Mouse (Mus musculus) gastrocnemius, postnatal 14 days (tissue): ENCODE measurements around the gene 1700001J03Rik. TPM values are rescaled to one million over a fixed set of nuclear protein-coding genes. Genes with fewer than 3 reads are reported as not detected.
"Not testable (repeated sequence)": the region's sequence is repeated elsewhere in the genome, so short reads cannot be mapped to it uniquely, and the experiment has no call there.

Experiments used
- DNase-seq: peaks from one replicate; pipeline ENCODE4 v3.0.0; 2021; ENCODE audit warnings: mixed read lengths
- intact Hi-C: fragments of 180-260 bp; cut with DNase I; formaldehyde crosslinking; loops from one replicate; pipeline ENCODE4 v1.15.1; 2025; ENCODE audit warnings: low total_unique reads
- long read RNA-seq, 2 experiments: library from polyadenylated mRNA; stranded (forward); transcript quantifications; one replicate each; pipeline ENCODE4 v2.0.0; 2021
- total RNA-seq, 2 experiments: library from RNA; stranded (reverse); gene quantifications; 2 replicates each; pipeline ENCODE4 v1.2.3; 2021

Gene 1700001J03Rik
- under 1 TPM in 1 of 2 experiments, not detected in 1; 0.27 TPM for total RNA-seq
- long read RNA-seq, experiment 1, result 0 reads
- long read RNA-seq, experiment 2, result 0 reads

DNA sequence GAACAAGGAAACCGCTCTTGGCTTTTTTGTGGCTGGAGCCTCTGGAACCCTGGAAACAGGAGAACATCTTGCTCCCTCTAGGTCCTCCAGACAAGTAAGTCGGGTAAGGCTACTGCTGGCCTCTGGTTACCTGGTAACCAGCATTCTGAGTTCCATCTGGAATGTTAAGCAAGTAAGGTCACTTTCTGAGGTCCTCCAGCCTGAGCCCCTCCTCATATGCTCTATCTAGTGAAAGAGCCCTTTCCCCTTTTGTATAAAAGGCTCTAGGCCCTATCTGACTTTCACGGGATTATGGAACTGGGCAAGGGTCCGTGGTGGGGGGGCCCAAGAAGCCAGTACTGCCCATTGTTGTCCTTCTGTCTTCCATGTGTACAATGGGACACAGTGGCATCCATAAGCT is at the start of gene 1700001J03Rik:
Gene 1700001J03Rik, minus strand, starts transcription at position 101 of the 400 bp plus-strand sequence.
- intact Hi-C loops, result loop anchor here (5.0 kb wide), 1 partner anchor 112 kb away; no protein-coding TSS in a partner anchor

DNA sequence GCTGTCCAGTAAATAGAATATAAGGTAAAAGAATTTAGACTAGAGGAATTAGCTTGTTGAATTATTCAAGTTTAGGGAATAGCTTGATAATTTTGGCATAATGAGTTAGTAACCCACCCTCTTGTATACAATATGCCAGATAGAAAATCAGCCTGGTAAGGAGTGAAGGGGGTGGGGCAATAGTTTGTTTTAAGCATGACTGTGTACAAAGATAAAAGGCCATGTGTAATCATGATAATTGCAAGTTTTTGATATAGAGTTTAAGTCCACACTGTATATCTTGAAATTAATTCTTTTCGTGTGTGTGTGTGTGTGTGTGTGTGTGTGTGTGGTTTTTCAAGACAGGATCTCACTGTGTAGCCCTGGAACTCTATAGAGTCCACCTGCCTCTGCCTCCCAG is 49.2 kb upstream of the 1700001J03Rik start:
- DNase-seq, result no peak
- intact Hi-C loops, result loop anchor here (10.0 kb wide), 1 partner anchor 50 kb away; no protein-coding TSS in a partner anchor

More for the DNA sequence above, at the start of gene 1700001J03Rik:
- DNase-seq, result not testable (repeated sequence)

DNA sequence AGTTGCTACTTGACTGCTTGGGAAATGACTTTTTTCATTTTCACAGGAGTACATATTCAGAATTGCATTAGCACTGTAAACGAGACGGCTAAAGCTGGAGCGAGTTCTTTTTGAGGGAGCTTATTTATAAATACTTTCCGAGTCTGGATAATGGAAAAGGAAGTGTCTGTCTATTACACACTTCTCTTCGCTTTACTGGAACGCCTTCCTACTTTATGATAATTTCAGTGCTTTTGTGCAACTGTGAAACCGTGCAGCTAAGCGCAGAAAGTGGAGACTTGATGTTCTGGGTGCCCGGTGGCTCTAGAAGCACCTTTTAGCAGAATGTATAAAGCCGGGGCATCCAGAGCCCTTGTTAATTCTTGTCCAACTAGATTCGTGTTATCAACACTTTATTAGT is 47.7 kb upstream of the 1700001J03Rik start:
- intact Hi-C loops, result loop anchor here (10.0 kb wide), 1 partner anchor 52 kb away; no protein-coding TSS in a partner anchor
- no peak for DNase-seq

DNA sequence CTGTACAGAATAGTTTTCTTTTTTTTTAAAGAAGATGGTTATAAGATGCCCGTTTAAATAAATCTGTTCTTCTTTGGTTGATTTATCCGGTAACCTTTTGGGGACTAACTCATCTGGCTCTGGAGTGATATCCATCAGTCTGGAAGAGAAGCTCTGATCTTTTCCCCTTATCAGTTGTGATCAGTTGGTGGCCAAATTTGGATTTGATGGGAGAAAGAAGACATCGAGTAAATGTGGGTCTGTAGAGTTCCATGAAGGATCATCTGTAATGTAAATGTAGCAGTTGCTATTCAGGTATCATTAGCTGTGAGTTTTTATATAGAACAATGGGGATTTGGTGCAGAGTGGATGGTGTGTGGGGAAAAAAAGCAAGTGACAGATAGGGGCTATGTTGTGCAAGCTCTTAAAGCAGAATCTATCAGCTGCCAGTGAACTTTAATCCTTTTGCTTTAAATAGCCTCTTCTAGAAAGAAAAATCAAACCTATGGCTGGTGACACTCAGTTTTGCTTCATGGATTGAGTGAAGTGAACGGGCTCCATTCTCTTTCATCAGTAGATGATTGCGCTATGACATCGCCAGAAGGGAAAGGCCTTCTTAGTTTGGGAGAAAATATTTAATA is 47.1 kb upstream of the 1700001J03Rik start:
- intact Hi-C loops, result loop anchor here (10.0 kb wide), 1 partner anchor 53 kb away; no protein-coding TSS in a partner anchor
- DNase-seq, result no peak

DNA sequence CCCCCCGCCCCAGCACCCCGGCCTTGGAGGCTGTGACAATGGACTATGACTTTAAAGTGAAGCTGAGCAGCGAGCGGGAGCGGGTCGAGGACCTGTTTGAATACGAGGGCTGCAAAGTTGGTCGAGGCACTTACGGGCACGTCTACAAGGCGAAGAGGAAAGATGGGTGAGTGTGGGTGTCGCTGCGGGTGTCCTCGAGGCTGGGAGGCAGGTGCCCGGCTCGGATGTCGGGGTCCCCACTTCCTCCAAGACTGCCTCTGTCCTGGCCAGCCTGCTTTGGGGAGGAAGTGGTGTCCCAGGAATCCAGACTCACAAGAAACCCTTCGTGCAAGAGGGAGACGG is 46.5 kb upstream of the 1700001J03Rik start:
- peak; percentile 20 for DNase-seq
- intact Hi-C loops, result loop anchor here (10.0 kb wide), 1 partner anchor 53 kb away; no protein-coding TSS in a partner anchor

DNA sequence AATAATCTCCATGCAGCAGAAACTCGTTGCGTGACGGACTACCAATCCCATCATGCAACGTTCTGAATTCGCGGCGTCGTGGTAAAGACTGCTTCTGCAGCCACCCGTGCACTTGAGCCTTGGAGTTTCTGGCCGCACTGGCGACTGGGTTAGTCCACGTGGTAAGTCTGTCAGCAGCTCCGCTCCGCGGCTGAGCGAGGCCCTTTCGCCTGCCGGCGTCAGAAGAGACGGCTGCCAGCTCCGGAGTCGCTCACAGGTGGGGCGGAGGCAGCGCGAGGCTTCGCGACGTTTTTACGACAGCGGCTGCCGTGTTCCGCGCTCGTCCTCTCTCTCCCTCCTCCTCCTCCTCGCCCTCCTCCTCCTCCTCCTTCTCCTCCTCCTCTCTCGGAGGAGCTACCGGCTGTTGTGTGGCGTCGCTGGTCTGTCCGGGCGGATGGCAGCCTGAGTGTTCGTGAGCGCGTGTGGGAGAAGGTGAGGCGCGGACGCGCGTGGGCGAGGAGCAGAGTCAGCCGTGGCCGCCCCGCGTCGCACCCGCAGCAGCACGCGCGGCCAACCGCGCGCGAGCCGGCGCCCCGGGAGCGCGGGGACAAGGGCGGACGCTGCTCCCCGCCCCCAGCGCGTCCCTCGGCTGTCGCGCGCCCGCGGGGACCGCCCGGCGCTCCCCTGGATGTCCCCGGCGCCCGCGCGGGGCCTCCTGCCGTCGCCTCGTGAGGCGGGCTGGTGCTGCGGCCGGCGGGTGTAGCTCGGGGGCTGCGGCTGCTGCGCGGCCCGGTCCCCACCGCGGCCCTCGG is 46.0 kb upstream of the 1700001J03Rik start, which contains the start of gene Cdk8:
Gene Cdk8, plus strand, starts transcription at position 367 of the 791 bp plus-strand sequence.
- peak; percentile 93 for DNase-seq
- intact Hi-C loops, result loop anchor here (10.0 kb wide), 1 partner anchor 54 kb away; no protein-coding TSS in a partner anchor

DNA sequence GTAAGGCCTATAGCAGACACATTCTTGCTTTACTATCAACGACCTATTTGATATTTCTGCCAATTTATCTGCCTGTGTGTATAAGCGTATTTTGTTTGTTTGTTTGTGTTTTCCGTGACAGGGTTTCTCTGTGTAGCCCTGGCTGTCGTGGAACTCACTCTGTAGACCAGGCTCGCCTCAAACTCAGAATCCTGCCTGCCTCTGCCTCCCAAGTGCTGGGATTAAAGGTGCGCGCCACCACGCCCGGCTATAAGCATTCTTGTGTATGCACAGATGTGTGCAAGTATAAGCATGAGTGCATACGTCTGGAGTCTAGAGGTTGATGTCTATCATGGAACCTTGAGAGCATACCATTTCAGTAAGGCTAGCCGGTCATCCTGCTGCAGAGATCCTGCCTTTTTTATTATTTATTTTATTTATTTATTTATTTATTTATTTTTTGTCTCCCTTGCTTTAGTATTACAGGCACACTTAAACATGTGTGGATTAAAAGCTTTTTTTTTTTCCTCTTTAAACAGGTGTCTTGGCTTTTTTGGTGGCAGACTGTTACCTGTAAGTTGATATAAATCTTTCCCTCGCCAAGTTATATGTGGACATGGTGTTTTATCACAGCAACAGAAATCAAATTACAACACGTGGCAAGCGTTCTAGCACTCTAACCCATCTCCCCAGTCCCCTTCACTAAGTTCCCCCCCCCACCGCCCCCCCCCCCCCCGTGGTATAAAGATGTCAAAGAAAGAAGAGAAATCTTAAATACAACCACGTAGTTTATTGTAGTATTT is 45.0 kb upstream of the 1700001J03Rik start:
- no peak for DNase-seq
- intact Hi-C loops, result loop anchor here (10.0 kb wide), 1 partner anchor 55 kb away; no protein-coding TSS in a partner anchor

DNA sequence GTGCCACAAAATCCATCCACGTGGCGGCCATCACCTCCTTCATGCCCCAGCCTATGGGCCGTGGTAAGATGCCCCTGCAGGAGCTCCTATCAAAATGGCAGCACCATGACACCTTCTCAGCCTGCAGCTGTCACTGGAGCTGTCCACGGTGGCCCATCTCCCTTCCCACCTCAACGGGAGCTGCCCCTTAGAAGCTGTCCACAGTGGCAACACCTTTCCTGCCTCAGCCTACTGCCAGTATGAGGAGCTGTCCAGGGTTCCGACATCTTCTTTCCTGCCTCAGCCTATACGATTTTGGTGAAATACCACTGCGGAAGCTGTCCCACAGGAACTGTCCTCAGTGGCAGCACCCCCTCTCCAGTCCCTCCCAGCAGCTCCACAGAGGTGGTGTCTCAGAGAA is 42.4 kb upstream of the 1700001J03Rik start:
- intact Hi-C loops, result no loop called here
- DNase-seq, result no peak

DNA sequence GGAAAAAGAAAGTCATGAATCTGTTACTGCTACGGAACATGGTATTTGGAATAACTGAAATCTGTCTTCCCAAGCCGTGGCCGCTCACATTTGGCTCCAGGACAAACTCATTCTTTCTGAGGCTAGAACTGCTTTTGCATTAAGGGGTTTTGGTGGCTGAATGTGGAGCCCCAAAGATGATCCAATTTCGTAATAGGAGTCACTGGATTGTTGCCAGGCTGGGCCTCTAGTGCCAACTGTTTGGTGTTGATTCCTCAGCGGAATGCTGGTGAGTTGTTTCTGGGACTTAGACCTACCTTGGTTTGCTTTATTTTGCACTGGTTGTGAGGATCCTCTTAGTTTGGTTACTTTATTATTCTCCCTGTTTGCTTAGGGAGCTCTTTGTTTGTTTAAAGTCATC is 38.7 kb upstream of the 1700001J03Rik start:
- peak; percentile 30 for DNase-seq
- intact Hi-C loops, result no loop called here

DNA sequence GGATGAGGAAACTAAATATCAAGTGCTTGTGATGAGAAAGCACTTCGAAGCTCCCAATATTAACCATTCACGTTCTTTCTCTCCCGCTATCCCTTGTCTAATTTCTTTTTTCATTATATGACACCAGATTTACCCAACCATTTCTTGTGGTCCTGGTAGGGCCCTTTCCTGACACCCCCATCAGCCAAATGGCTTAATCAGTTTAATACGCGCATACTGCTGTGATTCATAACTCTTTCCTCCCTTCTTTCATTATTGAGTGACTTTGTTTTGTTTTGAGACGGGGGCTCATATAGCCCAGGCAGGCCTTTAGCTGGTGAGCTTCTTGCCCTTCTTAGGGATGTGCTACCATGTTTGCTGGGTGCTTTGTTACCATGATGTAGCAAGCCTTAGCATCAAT is 36.6 kb upstream of the 1700001J03Rik start:
- intact Hi-C loops, result no loop called here
- no peak for DNase-seq

DNA sequence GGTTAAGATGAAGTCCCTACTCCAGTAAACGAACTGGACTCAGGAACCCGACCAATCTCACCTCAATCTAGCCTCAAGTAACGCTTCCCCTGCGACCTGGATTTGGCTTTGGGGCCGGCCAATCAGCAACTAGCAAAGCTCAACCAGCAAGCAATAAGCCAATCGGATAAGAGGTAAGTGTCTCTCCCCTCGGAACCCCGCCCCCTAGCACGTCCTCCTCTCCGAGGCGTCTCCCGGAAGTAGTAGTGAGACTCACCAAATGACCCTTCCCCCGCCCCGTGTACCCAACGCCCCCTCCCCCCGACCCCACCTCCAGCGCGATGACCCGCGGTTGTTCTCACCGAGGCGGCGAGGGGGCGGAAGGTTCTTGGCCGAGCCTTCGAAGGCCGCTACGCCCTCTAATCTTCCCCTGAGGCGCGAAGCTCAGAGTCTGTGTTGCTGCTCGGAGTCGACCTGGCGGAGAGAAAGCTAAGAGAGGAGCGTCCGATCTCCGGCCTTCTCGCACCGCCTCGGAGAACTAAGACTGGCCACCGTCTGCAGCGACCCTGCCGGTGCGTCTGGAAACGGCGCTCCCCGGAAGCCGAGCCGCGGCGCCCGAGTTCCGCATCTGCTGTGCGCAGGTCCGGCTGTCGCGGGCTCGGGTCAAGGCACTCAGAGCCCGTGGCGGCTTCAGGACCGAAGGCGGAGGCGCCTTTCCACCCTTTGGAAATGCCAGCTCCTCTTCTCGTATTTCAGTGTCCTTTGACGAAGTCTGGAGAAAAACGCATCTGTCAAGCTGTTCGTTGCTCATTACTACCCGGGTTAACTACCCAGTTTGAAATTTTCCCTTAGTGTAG is 36.0 kb upstream of the 1700001J03Rik start, which contains the start of gene Rnf6:
Gene Rnf6, minus strand, starts transcription at position 677 of the 836 bp plus-strand sequence.
- intact Hi-C loops, result no loop called here
- DNase-seq, result peak; percentile 96

DNA sequence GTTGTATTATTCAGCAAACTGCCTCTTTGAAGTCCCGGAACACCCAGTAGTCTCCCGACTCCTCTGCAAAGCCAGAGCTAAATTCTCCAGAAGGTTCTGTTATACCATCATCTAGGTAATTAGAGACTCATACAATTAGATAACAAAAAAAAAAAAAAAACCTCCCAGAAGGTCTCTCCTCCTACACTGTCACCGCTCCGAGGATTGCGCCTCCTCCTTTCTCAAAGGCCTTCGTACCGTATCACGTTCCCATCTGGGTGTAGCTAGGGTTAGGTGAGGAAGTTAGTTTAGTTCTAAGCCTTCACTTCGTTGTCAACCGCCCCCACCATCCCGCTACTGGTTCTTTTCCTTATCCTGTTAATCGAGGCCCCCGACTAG is 35.4 kb upstream of the 1700001J03Rik start:
- intact Hi-C loops, result no loop called here
- DNase-seq, result no peak

DNA sequence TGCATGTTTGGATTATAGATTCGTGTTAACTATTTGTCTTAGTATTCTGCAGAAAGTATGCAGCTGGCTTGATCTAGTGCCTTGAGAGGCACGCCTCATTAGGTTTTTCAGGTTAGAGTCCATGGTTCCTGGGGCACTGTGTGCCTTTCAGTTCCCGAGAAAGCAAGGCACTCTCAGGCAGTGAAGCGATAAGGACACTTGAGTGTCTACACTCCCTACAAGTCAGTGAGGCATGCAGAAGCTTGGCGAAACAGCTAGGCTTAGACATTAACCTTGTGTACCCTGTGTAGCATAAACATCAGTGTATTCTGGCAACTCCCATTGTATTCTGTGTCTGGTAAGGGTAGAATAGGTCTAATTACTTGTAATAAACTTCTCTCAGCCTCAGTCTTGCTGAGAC is 20.4 kb upstream of the 1700001J03Rik start:
- intact Hi-C loops, result no loop called here
- no peak for DNase-seq

DNA sequence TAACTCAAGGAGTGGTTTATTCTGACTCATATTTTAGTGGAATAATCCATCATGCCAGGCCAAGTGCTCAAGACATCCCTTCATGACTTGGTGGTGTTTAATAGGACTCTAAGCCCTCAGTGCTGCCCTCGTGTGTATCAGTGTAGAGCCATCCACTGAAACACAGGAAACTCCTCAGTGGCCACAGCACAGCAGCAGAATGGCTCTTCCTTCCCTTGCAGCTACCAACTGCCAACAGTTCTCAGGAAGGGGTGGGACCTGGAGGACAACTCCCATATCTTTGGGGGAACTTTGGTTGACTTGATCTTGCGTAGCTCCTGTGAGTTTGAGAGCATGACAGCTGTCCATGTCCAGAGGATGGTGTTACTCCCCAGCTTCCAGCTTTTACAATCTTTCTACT is 18.8 kb upstream of the 1700001J03Rik start:
- DNase-seq, result no peak
- intact Hi-C loops, result no loop called here

DNA sequence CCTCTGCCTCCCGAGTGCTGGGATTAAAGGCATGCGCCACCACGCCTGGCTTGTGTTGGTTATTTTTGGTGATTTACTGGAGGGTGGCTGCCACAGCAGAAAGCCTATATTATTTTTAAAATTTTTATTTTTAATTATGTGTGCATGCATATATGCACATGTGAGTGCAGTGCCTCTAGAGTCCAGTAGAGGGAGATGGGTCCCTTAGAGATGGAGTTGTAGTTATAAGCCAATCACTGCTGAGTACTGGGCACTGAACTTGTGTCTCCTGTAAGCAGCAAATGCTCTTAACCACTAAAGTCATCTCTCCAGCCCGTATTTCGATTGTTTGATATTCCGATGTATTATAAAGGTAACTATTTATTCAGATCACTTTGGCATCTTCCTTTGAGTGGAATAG is 15.5 kb upstream of the 1700001J03Rik start:
- intact Hi-C loops, result no loop called here
- no peak for DNase-seq

DNA sequence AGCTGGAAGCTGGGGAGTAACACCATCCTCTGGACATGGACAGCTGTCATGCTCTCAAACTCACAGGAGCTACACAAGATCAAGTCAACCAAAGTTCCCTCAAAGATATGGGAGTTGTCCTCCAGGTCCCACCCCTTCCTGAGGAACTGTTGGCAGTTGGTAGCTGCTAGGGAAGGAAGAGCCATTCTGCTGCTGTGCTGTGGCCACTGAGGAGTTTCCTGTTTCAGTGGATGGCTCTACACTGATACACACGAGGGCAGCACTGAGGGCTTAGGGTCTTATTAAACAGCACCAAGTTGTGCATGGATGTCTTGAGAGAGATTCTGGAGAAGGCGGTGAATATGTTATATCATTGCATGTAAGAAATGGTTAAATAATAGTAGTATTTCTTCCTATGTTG is 14.4 kb upstream of the 1700001J03Rik start:
- intact Hi-C loops, result no loop called here
- DNase-seq, result no peak

DNA sequence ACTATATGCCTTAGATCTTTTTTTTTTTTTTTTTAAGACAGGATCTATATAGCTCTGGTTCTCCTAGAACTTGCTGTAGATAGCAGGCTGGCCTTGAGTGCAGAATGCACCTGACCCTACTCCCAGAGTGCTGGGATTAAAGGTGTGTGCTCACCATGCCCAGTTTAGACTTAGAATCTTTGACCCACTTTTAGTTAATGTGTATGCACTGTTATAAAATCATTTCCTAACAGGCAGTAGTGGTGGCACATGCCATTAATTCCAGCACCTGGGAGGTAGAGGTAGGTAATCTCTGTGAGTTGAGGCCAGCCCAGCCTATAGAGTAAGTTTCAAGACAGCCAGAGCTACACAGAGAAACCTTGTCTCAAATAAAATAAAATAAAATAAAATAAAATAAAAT is 14.0 kb upstream of the 1700001J03Rik start:
- intact Hi-C loops, result no loop called here

DNA sequence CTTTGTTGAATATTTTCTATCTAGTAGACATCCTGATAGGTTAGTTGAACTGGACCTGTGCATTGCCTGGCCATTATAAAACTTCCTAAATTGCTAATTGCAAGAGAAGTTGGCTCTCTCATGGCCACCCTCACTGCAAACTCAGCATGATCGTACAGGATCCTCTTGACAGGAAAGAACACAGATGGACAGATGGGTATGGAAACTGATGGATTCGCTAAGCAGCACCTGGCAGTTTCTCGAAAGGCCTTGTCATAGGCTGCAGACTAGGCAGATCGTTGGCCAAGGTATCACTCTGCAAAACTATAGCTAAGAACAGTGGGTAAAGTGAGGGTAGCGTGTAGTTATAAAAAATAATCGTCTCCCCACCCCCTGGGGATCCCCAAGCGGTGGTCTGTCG is 8.3 kb upstream of the 1700001J03Rik start:
- no peak for DNase-seq
- intact Hi-C loops, result no loop called here

More for the DNA sequence above, 14.0 kb upstream of the 1700001J03Rik start:
- DNase-seq, result no peak
